Mouse (Mus musculus) heart, postnatal 0 days (tissue): Measurements from ENCODE around the gene Ccdc125. TPM values are rescaled to one million over a fixed set of nuclear protein-coding genes. Genes with fewer than 3 reads are reported as not detected.

Experiments
- ATAC-seq: fragments of 200-750 bp; cut with Nextera tagmentation; 2 replicates; pipeline ENCODE4 v1.8.0; 2017; ENCODE audit warnings: low read depth, moderate number of reproducible peaks, moderate library complexity; ENCODE audit not compliant: insufficient read depth
- DNase-seq: peaks from one replicate; pipeline ENCODE4 v3.0.0-alpha.2; 2016; ENCODE audit warnings: low spot score
- H3K27ac ChIP-seq: fragments of 300-500 bp; sonication (generic); 2 replicates; pipeline ENCODE4 v1.5.1; 2014; ENCODE audit warnings: low read depth, mild to moderate bottlenecking
- H3K27me3 ChIP-seq: fragments of 300-500 bp; sonication (generic); 2 replicates; pipeline ENCODE4 v1.6.1; 2014; ENCODE audit warnings: low read length, mixed read lengths; ENCODE audit not compliant: control insufficient read depth, insufficient read depth
- H3K36me3 ChIP-seq: fragments of 300-500 bp; sonication (generic); replicated peaks from 2 replicates; pipeline ENCODE4 v1.6.1; 2014; ENCODE audit warnings: low read length, mixed read lengths; ENCODE audit not compliant: control insufficient read depth, insufficient read depth
- H3K4me1 ChIP-seq: fragments of 300-500 bp; sonication (generic); 2 replicates; pipeline ENCODE4 v1.6.1; 2014; ENCODE audit warnings: antibody characterized with exemption; ENCODE audit not compliant: control insufficient read depth, insufficient read depth
- H3K4me2 ChIP-seq: fragments of 300-500 bp; sonication (generic); 2 replicates; pipeline ENCODE4 v1.6.1; 2014; ENCODE audit warnings: low read depth, mild to moderate bottlenecking, low read length, moderate library complexity
- H3K4me3 ChIP-seq: fragments of 300-500 bp; sonication (generic); 2 replicates; pipeline ENCODE4 v1.5.1; 2014; ENCODE audit warnings: low read depth, low read length
- H3K9ac ChIP-seq: fragments of 300-500 bp; sonication (generic); replicated peaks from 2 replicates; pipeline ENCODE4 v1.6.1; 2014; ENCODE audit warnings: low read depth, low read length, mixed read lengths
- H3K9me3 ChIP-seq: fragments of 300-500 bp; sonication (generic); replicated peaks from 2 replicates; pipeline ENCODE4 v1.6.1; 2016; ENCODE audit warnings: low read length; ENCODE audit not compliant: control insufficient read depth
- CTCF ChIP-seq: IDR thresholded peaks from 2 replicates; pipeline ENCODE4 v1.5.1; 2016; ENCODE audit warnings: antibody characterized with exemption, control low read depth, low read depth
- EP300 ChIP-seq: IDR thresholded peaks from 2 replicates; pipeline ENCODE4 v1.6.1; 2016; ENCODE audit warnings: antibody characterized with exemption, low read depth
- WGBS: fragments of 180-500 bp; shearing (Covaris S2); extraction: QIAGEN DNeasy Blood & Tissue Kit; methylation state at CpG from one replicate; pipeline ENCODE4 v1.1.7; 2014; 5-methylcytosine and 5-hydroxymethylcytosine counted together
- polyA plus RNA-seq: library from polyadenylated mRNA; unstranded; fragments of >200 nt; fragmentation: Nextera tagmentation; extraction: Ambion mirVana; gene quantifications from 2 replicates; pipeline ENCODE4 v1.2.1, GENCODE M21; 2015
- total RNA-seq: library from RNA; depleted of rRNA; stranded (reverse); fragments of >200 nt; gene quantifications from 2 replicates; pipeline ENCODE4 v1.2.3, GENCODE M21; 2014; ENCODE audit warnings: low replicate concordance

The Ccdc125 gene
- total and polyA plus RNA-seq, 2 experiments from 2014 or later: 2.9 to 3.0 TPM

GRCm38 (mm10) chr13:100687513-100687912, 18.0 kb downstream of the Ccdc125 start:
- TF ChIP-seq EP300 (no peak), CTCF (no peak)
- no peaks in the 10 kb centered on the region for H3K9me3 ChIP-seq
- no peak overlapping the region for H3K4me2 ChIP-seq
- H3K9ac ChIP-seq: no peak overlapping the region
- 62% methylated on average over 7 of the region's 7 CpGs for WGBS
- ATAC-seq (no peak), DNase-seq (no peak)
- no peaks in the 10 kb centered on the region for H3K4me1 ChIP-seq
- H3K4me3 ChIP-seq: no peak overlapping the region
- H3K27ac ChIP-seq: no peak overlapping the region
- 0 out of 2 replicates have a peak, but pooled peaks cover 4% of the 10 kb centered on the region for H3K36me3 ChIP-seq
- no peaks in the 10 kb centered on the region for H3K27me3 ChIP-seq

GRCm38 (mm10) chr13:100697541-100697940, 28.0 kb downstream of the Ccdc125 start:
- H3K4me2 ChIP-seq: no peak overlapping the region
- no peak for ATAC-seq
- H3K9ac ChIP-seq: no peak overlapping the region
- no peak overlapping the region for H3K27ac ChIP-seq
- H3K9me3 ChIP-seq: no peaks in the 10 kb centered on the region
- TF ChIP-seq EP300 (no peak), CTCF (no peak)
- H3K4me3 ChIP-seq: no peak overlapping the region
- H3K27me3 ChIP-seq: no peaks in the 10 kb centered on the region
- H3K36me3 ChIP-seq: peaks cover 44% of the 10 kb centered on the region
- 85% methylated on average over 3 of the region's 3 CpGs for WGBS
- H3K4me1 ChIP-seq: no peaks in the 10 kb centered on the region
- DNase-seq: no peak

GRCm38 (mm10) chr13:100698866-100699265, 29.3 kb downstream of the Ccdc125 start:
- no peak for DNase-seq
- no peak for ATAC-seq
- no peaks in the 10 kb centered on the region for H3K4me1 ChIP-seq
- no peaks in the 10 kb centered on the region for H3K27me3 ChIP-seq
- H3K4me3 ChIP-seq: no peak overlapping the region
- no peak overlapping the region for H3K9ac ChIP-seq
- 88% methylated on average over 10 of the region's 10 CpGs for WGBS
- no peak overlapping the region for H3K4me2 ChIP-seq
- no peak overlapping the region for H3K27ac ChIP-seq
- TF ChIP-seq EP300: no peak
- TF ChIP-seq CTCF: no peak
- H3K36me3 ChIP-seq: peaks cover 57% of the 10 kb centered on the region
- H3K9me3 ChIP-seq: no peaks in the 10 kb centered on the region

- ATAC-seq (no peak), DNase-seq (no peak)
- Histone ChIP-seq H3K27me3 (no peaks in the 10 kb centered on the region), H3K27ac (no peak overlapping the region), H3K36me3 (peaks cover 79% of the 10 kb centered on the region), H3K9ac (no peak overlapping the region), H3K4me3 (no peak overlapping the region), H3K4me1 (no peaks in the 10 kb centered on the region), H3K4me2 (no peak overlapping the region), H3K9me3 (no peaks in the 10 kb centered on the region)
- TF ChIP-seq CTCF (no peak), EP300 (no peak)
- WGBS: 94% methylated on average over 2 of the region's 2 CpGs
Observed at GRCm38 (mm10) chr13:100703468-100703867, 34.0 kb downstream of the Ccdc125 start.

- Histone ChIP-seq H3K36me3 (peaks cover 88% of the 10 kb centered on the region), H3K9ac (no peak overlapping the region), H3K4me1 (no peaks in the 10 kb centered on the region), H3K27ac (no peak overlapping the region), H3K27me3 (no peaks in the 10 kb centered on the region), H3K4me3 (no peak overlapping the region), H3K4me2 (no peak overlapping the region), H3K9me3 (no peaks in the 10 kb centered on the region)
- no peak for ATAC-seq
- 94% methylated on average over 7 of the region's 7 CpGs for WGBS
- no peak for DNase-seq
- TF ChIP-seq EP300 (no peak), CTCF (no peak)
Observed at GRCm38 (mm10) chr13:100706206-100706605, 36.7 kb downstream of the Ccdc125 start.

- TF ChIP-seq CTCF: no peak
- TF ChIP-seq EP300: no peak
- ATAC-seq: no peak
- peaks cover 81% of the 10 kb centered on the region for H3K36me3 ChIP-seq
Observed at GRCm38 (mm10) chr13:100715467-100715866, 46.0 kb downstream of the Ccdc125 start.

More at GRCm38 (mm10) chr13:100715467-100715866, 46.0 kb downstream of the Ccdc125 start:
- 81% methylated on average over 6 of the region's 6 CpGs for WGBS
- Histone ChIP-seq H3K4me1 (no peaks in the 10 kb centered on the region), H3K9me3 (no peaks in the 10 kb centered on the region), H3K4me2 (no peak overlapping the region), H3K27ac (no peak overlapping the region), H3K9ac (no peak overlapping the region), H3K27me3 (no peaks in the 10 kb centered on the region), H3K4me3 (no peak overlapping the region)
- no peak for DNase-seq
